Mouse (Mus musculus) cerebellum, postnatal 25 days (tissue): ENCODE results near the gene Egr4.

ENCODE experiments used
- DNase-seq, 2 experiments: peaks; one replicate each; pipeline ENCODE4 v3.0.0; 2021; ENCODE audit warnings: mixed read lengths in 2 of 2

Egr4 gene

DNA sequence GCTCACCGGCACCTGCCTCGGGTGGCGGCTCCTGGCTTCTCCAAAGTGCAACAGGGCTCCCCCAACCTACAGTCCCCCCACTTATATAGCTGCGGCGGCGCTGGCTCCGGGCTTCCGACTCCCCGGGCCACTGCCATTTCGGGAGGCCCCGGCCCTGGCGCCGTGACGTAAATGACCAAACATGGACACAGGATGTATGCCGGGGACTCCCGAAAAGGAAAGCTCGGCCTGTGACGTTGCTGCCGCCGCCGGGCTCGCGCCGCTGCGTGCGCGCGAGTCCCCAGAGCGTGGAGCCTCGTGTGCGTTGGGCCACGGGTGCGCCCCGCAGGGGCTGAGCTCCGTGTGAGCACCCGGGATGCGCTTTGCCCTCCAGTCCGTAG lies at the start of gene Egr4:
Gene Egr4 (minus strand): TSS at position 59 of the 380 bp plus-strand sequence.
- peak; percentile 92 to 93 for DNase-seq

DNA sequence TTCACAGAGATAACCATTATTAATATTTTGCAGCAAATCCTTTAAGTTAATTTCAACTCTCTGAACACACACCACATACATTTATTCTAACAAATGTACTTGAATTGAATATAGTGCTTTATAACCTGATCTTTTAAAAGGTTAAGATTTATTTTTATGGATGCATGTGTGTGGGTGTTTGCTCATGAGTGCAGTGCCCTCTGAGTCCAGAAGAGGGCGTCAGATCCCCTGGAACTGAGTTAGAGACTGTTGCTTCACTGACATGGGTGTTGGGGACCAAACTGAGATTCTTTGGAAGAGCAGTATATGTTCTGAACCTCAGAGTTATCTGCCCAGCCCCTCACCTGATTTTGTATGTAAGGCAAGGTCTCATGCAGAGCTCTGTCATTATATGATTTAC lies 49.0 kb upstream of the Egr4 start:
- no peak for DNase-seq

DNA sequence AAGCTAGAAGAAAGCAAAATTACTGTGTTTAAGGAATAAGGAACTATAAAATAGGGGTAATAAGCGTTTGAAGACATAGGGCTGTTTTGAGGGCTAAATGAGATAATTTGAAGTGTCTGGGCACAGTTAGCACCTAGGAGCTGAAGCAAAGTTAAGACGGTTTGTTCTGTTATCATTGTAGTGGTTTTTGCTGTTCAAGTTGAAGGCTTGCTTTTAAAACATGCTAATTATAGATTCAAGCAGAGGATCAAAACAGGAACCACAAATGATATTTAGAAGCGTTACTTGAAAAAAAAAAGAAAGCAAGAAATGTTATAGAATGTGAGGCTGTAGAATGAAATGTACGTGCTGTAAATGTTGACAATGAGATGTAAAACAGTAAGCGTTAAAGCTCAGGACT lies 34.3 kb upstream of the Egr4 start:
- DNase-seq = no peak

DNA sequence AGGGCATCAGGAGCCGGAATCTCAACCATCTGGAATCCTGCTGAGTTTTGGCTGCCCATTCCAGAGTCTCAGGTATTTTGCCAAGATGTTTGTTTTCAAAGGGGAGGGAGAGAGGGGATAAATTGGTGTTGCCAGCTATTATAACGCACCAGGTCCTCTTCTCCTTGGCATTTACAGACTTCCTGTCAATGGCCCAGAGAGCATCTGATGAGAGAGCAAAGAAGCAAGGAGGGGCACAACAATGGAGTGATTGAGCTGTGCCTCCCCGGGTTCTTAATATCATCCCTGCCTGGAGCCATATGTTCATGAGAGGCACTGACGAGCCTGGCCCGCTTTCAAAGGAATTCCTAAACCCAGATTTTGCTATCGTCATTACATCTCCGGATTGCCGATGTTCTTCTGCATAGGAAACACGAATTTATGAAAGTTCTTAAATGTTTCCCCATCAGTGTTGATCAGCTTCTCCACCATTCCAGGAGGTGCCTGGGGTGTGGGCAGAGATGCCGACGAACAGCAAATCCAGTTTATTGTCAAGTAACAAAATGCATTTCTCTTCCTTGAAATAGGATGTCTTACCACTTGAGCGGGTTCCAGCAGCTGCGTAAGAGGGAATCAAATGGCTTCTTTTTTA lies 31.0 kb upstream of the Egr4 start:
- DNase-seq = peak; percentile 88 to 91

DNA sequence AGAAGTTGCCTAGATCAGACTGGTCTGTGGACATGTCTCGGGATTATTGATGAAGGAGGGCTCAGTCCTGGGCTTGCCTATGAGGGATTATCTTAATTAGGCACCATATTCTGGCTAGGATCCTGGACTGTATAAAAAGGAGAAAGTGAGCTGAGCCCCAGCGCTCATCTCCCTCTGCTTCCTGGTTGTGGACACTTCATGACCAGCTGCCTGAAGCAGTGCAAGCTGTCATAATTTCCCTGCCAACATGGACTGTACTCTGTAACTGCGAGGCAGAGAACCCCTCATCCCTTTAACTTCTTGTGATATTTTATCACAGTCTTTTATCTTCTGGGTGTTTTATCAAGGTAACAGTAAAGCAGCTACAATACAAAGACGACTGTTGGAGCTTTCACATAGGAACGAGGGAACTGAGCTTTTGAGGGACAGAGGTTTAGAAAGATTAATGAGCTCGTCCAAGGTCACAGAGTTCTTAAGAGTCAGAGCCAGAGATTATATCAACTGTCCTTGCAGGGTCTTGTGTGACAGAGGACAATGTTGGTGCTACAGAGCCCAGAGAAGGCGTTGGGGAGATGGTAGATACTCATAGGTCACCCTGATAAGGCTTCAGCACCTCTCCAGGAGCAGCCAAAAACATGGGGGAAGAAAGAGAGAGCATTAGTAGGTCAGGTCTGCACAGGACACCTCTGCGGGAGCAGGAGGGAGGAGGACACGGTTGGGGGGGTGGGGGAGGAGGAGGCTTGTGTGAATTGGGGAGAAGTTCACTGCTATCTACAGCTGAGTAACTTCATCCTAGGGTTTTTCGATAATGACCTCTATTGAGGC lies 30.2 kb upstream of the Egr4 start:
- peak; percentile 68 to 77 for DNase-seq

DNA sequence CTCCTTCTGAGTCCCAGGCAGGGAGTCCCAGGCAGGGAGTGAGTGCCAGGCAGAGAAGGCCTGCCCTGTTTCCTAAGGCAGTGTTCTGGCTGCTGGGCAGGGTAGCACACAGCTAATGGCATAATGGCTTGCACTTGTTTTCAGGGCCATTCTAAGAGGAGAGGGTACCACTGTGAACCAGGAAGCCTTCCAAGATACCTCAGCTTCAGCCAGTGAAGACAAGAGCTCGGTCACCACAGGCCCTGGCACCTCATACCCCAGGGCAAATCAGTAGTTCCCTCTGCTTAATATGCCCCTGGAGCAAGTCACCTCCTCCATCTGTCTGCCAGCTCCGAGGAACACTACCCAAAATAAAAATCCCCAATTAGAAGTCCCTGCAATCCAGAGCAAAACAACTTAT lies 9.4 kb upstream of the Egr4 start:
- peak; percentile 55 to 56 for DNase-seq

DNA sequence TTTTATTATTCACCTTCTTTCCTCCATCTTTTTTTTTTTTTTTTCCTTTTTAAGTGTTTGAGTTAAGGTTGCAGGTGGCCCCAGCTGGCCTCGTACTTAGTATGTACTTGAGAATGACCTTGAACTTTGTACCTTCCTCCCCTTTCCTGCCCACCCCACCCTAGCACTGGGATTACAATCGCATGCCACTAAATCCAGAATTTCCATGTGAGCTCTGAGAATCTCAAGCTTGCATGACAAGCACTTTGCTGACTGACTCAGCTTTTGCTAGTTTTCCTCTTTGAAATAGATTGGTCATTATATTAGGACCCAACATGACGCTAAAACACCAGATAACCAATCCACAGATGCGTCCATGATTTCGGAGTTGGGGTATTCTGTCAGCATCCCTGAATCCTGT lies 8.6 kb upstream of the Egr4 start:
- no peak for DNase-seq

DNA sequence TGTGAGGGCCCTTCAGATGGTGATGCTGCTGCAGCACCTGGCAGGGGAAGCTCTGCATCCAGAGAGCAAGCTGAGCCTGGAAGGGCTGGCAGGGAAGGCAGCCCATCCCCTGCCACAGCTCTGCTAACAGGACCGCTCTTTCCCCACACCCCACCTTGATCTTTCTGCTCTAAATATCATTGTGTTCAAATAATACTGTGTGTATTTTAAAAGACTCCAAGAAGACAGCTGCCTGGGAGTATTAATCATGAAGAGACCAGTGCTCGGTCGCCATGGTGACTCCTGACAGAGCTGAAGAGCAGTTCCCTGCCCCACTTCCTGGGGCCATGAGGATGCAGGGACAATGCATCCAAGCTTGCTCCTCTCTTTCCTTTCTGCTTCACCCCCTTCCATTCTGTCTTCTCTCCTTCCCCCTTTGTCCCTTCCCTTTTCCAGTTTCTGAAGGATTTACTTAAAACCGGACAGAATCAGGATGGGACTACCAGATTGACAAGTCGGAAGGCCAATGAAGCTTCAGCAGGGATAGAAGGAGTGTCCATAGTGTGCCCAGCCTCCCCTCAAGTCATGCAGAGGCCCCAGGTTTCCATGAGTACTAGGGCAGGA lies 4.8 kb upstream of the Egr4 start:
- peak; percentile 44 to 63 for DNase-seq

DNA sequence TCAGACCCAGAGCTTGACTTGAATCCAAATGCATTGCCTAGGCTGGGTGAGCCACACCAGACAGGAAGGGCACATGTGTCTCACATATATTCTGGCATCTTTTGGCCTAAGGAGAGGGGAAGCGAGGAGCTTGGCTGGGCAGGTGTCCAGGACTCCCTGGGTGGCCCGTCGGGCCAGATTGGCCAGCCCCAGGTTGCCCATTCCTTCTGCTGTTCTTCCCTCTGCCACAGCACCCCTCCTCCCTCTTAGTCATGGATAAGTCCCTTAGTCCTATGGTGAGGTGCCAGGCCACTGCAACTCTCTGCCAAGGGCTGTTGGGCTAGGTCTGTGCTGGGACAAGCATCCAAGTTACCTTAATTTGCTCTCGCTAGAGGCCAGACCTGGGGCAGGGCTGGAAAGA lies 2.6 kb upstream of the Egr4 start:
- peak; percentile 99 for DNase-seq

DNA sequence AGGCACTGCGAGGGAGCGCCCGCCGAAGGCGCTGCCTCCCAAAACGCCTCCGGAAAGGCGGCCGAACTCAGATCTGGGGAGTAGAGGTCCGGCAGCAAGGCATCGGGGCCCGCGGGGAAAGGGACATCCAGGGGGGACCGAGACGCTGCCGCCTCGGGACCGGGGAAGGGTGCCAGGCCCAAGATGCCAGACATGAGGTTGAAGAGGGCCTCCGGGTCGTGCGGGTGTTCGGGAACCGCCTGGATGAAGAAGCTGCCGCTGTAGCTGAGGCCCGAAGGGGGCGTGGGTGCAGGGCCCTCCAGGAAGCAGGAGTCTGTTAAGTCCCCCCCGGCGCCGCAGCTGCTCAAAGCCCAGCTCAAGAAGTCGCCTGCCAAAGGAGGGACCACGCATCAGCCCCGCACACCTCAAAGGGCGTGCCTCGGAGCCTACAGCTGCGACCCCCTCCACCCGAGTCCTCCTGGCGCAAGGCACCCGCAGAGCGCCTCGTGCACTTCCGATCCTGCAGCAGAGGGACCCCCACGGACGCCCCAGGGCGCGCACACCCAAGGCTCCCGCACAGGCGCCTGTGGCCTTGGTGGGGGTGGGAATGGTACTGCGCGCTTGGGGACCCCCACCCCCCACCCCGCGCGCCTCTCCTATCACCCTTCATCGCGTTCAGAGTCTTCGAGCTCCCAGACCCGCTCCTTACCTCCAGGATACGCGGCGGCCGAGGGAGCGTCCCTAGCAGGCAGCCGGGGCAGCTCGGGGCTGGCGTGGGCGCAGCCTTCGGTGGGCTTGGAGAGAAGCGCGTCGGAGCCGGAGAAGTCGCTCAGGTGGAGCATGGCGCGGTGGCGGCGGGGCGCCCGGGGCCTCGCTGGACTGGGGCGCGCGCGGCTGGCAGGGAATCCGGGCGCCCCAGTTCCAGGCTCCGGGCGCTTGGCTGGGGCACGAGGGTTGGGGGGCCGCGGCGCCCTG lies 535 bp downstream of the Egr4 start:
- peak; percentile 58 to 66 for DNase-seq

DNA sequence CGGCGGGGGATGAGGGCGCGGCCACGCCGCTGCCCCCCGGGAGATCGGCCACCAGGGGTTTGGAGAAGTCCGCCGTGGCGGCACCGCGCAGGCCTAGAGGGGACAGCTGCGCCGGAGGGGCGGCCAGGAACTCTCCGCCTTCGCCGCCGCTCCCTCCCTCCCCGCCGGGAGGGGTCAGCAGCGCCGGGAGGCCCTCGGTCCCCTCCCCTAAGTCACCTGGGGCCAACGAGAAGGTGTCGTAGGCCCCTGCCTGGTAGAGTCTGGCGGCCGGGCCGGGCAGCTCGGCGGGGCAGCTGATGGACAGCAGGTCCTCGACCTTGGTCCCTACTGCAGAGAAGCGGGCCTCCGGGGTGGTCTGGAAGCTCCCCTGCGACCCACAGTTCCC lies 1.3 kb downstream of the Egr4 start:
- peak in 1 of 2 experiments; percentile 70 for DNase-seq

DNA sequence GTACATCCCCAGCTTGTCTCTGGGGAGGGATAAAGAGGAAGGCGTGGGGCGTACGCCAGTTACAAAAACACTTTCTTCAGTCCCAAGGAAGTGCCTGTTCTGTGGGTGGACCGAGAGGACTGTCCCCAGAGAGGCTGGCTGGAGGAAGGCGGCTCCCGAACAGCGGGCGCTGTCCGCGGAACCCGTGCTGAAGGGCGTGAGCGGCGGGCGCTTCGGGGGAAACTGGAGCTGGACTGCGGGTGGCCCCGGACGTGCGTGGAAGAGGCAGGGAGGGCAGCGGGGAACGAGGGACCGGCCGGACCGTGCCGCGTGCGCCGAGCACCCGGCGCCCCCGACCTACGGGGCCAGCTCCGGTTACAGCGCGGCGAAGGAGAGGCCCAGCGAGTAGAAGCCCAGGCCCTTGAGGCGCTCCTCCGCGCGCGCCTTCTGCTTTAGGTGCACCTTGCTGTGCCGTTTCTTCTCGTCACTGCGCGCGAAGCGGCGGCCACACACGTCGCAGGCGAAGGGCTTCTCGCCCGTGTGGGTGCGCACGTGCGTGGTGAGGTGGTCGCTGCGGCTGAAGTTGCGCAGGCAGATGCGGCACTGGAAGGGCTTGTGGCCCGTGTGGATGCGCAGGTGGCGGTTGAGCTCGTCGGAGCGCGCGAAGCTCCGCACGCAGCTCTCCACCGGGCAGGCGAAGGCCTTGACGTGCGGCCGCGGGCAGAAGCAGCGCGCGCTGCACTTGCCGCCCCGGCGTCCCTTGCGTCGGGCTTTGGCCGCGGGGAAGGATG lies 1.9 kb downstream of the Egr4 start:
- peak in 1 of 2 experiments; percentile 62 for DNase-seq

DNA sequence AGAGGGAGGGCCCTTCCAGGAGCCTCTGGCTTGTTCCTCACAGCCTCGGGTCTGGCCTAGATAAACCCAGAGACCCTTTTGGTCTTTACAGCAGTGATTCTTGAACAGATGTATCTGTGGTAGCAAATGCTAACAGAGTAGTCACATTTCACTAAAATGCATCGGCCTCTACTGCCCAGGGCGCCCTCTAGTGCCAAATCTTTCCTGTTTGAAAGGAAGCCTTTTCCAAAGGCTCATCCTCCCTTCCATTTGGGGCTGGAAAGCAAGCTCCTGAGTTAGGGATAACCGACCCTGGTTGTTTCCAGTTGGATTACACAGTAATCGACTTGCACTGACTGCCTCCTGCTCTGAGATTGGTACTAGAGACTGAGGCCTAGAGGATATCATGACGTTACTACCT lies 2.9 kb downstream of the Egr4 start:
- DNase-seq = peak; percentile 86 to 94

DNA sequence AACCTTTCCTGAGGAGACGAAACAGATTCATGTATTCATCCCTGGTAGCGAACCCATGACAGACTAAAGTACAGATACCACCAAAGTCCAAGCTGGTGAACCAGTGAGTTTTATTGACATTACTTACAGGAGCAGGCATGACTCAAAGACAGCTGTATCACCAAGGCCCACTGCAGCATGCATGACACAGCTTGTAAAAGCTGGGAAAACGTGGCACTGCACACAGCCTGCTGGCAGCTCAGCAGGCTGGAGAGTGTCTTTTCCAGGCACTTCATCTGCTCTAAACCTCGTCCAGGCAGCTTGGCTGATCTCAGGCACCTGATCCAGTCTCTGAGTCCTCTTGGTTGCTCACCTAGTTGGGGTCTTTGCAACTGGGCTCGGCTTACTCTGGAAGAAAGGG lies 4.8 kb downstream of the Egr4 start:
- peak; percentile 28 to 31 for DNase-seq

DNA sequence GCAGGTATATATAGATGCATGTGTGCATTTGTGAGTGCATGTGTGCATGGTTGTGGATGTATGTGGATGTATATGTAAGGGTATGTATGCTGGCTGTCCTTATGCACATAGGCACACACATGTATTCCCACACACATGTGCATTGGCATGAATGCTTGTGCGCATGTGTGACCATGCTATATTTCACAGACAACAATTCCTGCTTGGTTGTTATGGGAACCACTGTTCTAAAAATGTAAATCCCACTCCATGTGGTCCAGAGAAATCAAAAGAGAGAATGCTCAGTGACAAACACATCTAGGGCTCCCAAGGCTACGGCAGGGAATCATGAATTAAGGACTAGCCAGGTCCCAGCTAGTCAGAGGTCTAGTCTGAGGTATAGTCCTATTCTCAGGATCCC lies 8.5 kb downstream of the Egr4 start:
- no peak for DNase-seq

DNA sequence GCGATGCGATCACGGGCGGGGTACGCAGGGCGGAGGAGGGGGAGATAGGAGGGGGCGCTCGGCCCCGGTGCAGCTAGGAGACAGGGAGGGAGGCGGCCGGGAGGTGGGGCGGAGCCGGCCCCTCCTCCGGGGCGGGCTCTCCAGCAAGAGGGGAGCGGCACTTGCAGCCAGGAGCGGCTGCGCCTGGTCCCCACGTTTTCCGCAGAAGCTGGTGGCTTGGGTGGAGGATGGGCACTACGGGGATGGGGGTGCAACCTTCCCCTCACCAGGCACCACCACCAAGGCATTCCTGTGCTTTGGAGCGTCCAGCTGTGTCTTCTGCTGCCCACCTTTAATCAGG lies 10.5 kb downstream of the Egr4 start, which contains the start of gene Fbxo41:
Gene Fbxo41 (minus strand): TSS at position 84 of the 340 bp plus-strand sequence.
- DNase-seq = peak; percentile 82 to 87

DNA sequence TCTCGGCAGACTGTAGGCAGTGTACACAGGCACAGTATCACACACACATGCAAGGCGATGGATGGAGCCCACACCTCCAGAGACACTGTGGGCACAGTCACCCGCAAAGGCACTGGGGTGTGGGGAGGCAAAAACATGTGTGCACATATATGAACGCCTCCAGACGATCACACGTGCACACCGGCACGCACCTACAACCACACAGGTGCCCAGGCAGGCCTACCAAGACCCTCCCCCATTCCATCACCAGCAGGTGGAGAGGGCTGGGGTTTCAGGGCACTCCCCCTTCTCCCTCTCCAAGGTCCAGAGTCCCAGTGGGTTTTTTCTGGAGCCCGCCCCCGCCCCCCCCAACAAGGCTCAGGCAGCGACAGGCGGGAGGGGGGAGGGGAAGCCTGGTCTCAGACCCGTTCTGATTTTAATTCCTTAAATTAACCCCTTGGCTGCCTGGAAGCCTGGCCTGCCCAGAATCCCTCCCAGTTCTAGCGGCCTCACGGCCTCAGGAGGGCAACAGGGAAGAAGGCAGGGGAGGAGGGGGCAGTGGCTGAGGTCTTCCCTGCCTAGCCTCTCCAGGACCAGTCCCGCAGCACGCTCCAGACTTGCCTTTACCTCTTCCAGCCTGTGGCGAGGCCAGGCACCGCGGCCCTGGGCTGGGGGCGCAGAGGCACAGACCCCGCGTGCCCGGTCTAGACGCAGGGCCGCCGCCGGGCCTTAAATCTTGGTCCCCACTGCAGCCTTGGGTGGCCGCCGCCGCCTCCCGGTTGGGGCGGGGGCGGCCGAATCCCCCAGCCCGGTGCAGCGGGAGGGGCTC lies 11.1 kb downstream of the Egr4 start:
- DNase-seq = peak; percentile 54 to 55

DNA sequence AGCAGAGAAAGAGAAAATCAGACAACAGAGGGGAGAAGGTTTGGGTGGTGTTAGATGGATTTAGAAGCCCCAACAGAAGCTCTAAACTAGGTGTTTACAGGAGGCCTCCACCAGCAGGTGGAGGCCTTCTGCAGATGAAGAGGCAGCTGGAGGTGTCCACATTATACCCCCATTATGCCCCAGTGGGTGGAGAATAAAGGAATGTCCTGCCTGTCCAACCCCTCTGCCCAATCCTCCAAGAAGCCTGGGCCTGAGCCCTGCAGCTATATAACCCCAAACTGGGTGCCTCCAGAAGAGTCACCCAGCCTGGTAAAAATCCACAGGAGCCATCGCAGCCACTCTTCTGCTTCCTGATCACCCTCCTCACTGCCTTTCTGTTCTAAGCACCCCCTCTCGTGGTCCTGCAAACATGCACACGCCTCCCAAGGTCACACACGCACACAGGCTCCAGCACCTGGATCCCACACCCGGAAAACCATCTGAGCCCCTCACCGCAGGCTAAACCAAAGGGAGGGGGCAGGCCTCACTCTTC lies 11.8 kb downstream of the Egr4 start:
- peak; percentile 52 to 58 for DNase-seq

DNA sequence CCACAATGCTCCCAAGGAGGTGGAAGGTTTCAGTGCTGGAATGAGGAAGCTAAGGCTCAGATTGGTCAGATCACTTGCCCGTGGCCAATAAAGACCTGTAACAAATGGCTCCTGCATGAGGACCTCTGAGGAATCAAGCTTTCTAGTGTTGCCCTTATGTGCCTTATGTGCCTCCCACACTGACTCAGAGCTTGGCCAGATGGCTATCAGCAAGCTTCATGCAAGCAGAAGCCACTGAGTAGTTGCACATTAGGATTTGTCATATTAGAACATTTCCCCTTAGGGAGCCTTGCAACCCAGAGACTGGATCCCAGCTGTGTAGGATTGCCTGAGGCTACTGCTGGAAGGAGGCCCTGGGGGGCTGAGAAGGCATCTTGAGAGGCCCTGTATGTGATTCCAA lies 13.0 kb downstream of the Egr4 start:
- DNase-seq = peak; percentile 48 to 57

DNA sequence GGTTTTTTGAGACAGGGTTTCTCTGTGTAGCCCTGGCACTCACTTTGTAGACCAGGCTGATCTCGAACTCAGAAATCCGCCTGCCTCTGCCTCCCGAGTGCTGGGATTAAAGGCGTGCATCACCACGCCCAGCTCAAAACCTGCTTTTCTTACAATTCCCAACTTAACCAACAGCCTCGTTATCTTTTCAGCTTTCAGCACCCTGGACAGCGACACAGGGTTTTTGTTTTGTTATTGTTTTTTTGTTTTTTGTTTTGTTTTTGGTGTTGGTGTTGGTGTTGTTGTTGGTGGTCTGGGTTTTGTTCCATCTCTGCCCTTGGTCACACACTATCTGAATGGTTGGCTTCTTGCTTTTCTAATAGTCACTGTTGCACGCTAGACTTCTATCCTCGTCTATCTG lies 15.2 kb downstream of the Egr4 start:
- DNase-seq = no peak

DNA sequence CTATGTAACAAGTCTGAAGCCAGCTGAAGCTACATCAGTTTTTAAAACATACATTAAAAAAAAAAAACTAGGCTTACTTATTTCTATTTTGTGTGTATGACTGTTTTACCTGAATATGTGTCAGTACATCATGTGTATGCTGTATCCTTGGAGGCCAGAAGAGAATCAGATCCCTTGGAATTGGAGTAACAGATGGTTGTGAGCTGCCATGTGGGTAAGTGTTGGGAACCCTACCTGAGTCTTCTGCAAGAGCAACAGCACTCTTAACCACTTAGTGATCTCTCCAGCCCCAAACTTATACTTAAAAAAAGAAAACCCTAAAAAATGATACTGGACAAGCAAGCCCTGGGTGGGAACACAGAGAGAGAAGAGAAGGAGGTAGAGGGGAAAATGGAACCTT lies 16.4 kb downstream of the Egr4 start:
- DNase-seq = peak in 1 of 2 experiments; percentile 29
